Mouse (Mus musculus) heart, embryonic 15.5 days (tissue): Measurements from ENCODE around the gene Tbxas1. TPM values are rescaled to one million over a fixed set of nuclear protein-coding genes. Genes with fewer than 3 reads are reported as not detected.
A peak's percentile ranks its signal among the peaks of the same experiment; 100 is the strongest.

Experiments used
- ATAC-seq: fragments of 200-750 bp; cut with Nextera tagmentation; replicated peaks from 2 replicates; pipeline ENCODE4 v1.8.0; 2017; ENCODE audit warnings: low read depth, moderate TSS enrichment; ENCODE audit not compliant: insufficient number of reproducible peaks, insufficient read depth, low FRiP score
- H3K27ac ChIP-seq: fragments of 300-500 bp; sonication (generic); 2 replicates; pipeline ENCODE4 v1.5.1; 2015; ENCODE audit warnings: mild to moderate bottlenecking, inconsistent platforms
- H3K27me3 ChIP-seq: fragments of 300-500 bp; sonication (generic); 2 replicates; pipeline ENCODE4 v1.6.1; 2015; ENCODE audit warnings: inconsistent platforms
- H3K36me3 ChIP-seq: fragments of 300-500 bp; sonication (generic); 2 replicates; pipeline ENCODE4 v1.6.1; 2015; ENCODE audit warnings: mild to moderate bottlenecking, inconsistent platforms
- H3K4me1 ChIP-seq: fragments of 300-500 bp; sonication (generic); replicated peaks from 2 replicates; pipeline ENCODE4 v1.6.1; 2015; ENCODE audit warnings: inconsistent platforms
- H3K4me2 ChIP-seq: fragments of 300-500 bp; sonication (generic); 2 replicates; pipeline ENCODE4 v1.6.1; 2015; ENCODE audit warnings: inconsistent platforms, mild to moderate bottlenecking, moderate library complexity
- H3K4me3 ChIP-seq: fragments of 300-500 bp; sonication (generic); 2 replicates; pipeline ENCODE4 v1.5.1; 2015; ENCODE audit warnings: mild to moderate bottlenecking, inconsistent platforms
- H3K9ac ChIP-seq: fragments of 300-500 bp; sonication (generic); 2 replicates; pipeline ENCODE4 v1.6.1; 2015; ENCODE audit warnings: mild to moderate bottlenecking, inconsistent platforms
- H3K9me3 ChIP-seq: fragments of 300-500 bp; sonication (generic); replicated peaks from 2 replicates; pipeline ENCODE4 v1.6.1; 2016; ENCODE audit warnings: inconsistent platforms
- WGBS: fragments of 180-500 bp; shearing (Covaris S2); methylation state at CpG from one replicate; pipeline ENCODE4 v1.1.7; 2015; ENCODE audit warnings: mixed read lengths; 5-methylcytosine and 5-hydroxymethylcytosine counted together
- polyA plus RNA-seq: library from polyadenylated mRNA; unstranded; fragments of >200 nt; fragmentation: Nextera tagmentation; extraction: Ambion mirVana; gene quantifications from 2 replicates; pipeline ENCODE4 v1.2.1, GENCODE M21; 2015

The Tbxas1 gene
- polyA plus RNA-seq, 1 experiment from 2014 or later, result 1.5 TPM

GRCm38 (mm10) chr6:38840780-38841179 lies 34.4 kb upstream of the Tbxas1 start:
- Histone ChIP-seq H3K27me3 (no peaks in the 10 kb centered on the region), H3K9me3 (no peaks in the 10 kb centered on the region), H3K4me2 (no peak overlapping the region), H3K36me3 (no peaks in the 10 kb centered on the region), H3K4me3 (no peak overlapping the region), H3K4me1 (peaks cover 42% of the 10 kb centered on the region), H3K9ac (no peak overlapping the region), H3K27ac (no peak overlapping the region)
- WGBS, result 65% methylated on average over 1 of the region's 1 CpGs
- ATAC-seq, result no peak

- H3K27me3 ChIP-seq, result no peaks in the 10 kb centered on the region
- peak overlapping the region; percentile 33; the same call in 1 of the 2 replicates for H3K27ac ChIP-seq
- H3K36me3 ChIP-seq, result no peaks in the 10 kb centered on the region
- H3K9ac ChIP-seq, result no peak overlapping the region
- WGBS, result 71% methylated on average over 3 of the region's 3 CpGs
- H3K9me3 ChIP-seq, result no peaks in the 10 kb centered on the region
- no peak overlapping the region for H3K4me2 ChIP-seq
- H3K4me1 ChIP-seq, result peaks cover 48% of the 10 kb centered on the region
- no peak overlapping the region for H3K4me3 ChIP-seq
- ATAC-seq, result no peak
Observed at GRCm38 (mm10) chr6:38841551-38841950, 33.7 kb upstream of the Tbxas1 start.

GRCm38 (mm10) chr6:38845117-38845516 lies 30.1 kb upstream of the Tbxas1 start:
- Histone ChIP-seq H3K9ac (no peak overlapping the region), H3K4me3 (no peak overlapping the region), H3K4me2 (no peak overlapping the region), H3K9me3 (no peaks in the 10 kb centered on the region), H3K36me3 (no peaks in the 10 kb centered on the region), H3K4me1 (peaks cover 68% of the 10 kb centered on the region), H3K27me3 (no peaks in the 10 kb centered on the region), H3K27ac (no peak overlapping the region)
- 39% methylated on average over 1 of the region's 1 CpGs for WGBS
- ATAC-seq, result no peak

GRCm38 (mm10) chr6:38845876-38846275 lies 29.3 kb upstream of the Tbxas1 start:
- no peak overlapping the region for H3K9ac ChIP-seq
- no peaks in the 10 kb centered on the region for H3K36me3 ChIP-seq
- H3K4me1 ChIP-seq, result peaks cover 62% of the 10 kb centered on the region
- H3K9me3 ChIP-seq, result no peaks in the 10 kb centered on the region
- no peak for ATAC-seq
- no peak overlapping the region for H3K4me2 ChIP-seq
- H3K27me3 ChIP-seq, result no peaks in the 10 kb centered on the region
- WGBS, result 62% methylated on average over 5 of the region's 5 CpGs
- no peak overlapping the region for H3K27ac ChIP-seq
- no peak overlapping the region for H3K4me3 ChIP-seq

- H3K4me1 ChIP-seq, result peaks cover 61% of the 10 kb centered on the region
- no peak overlapping the region for H3K4me3 ChIP-seq
- no peak for ATAC-seq
- H3K27me3 ChIP-seq, result no peaks in the 10 kb centered on the region
- H3K4me2 ChIP-seq, result no peak overlapping the region
- no peaks in the 10 kb centered on the region for H3K9me3 ChIP-seq
- no peaks in the 10 kb centered on the region for H3K36me3 ChIP-seq
- H3K9ac ChIP-seq, result no peak overlapping the region
- peak overlapping the region; percentile 54 for H3K27ac ChIP-seq
- WGBS, result 44% methylated on average over 6 of the region's 6 CpGs
Observed at GRCm38 (mm10) chr6:38846330-38847195, 28.6 kb upstream of the Tbxas1 start.

- no peaks in the 10 kb centered on the region for H3K27me3 ChIP-seq
- 35% methylated on average over 1 of the region's 1 CpGs for WGBS
- H3K4me2 ChIP-seq, result no peak overlapping the region
- no peak overlapping the region for H3K9ac ChIP-seq
- ATAC-seq, result no peak
- peak overlapping the region; percentile 27 for H3K27ac ChIP-seq
- H3K36me3 ChIP-seq, result no peaks in the 10 kb centered on the region
- no peak overlapping the region for H3K4me3 ChIP-seq
- no peaks in the 10 kb centered on the region for H3K9me3 ChIP-seq
- H3K4me1 ChIP-seq, result peaks cover 66% of the 10 kb centered on the region
Observed at GRCm38 (mm10) chr6:38847447-38847846, 27.8 kb upstream of the Tbxas1 start.

- H3K4me1 ChIP-seq, result peaks cover 68% of the 10 kb centered on the region
Observed at GRCm38 (mm10) chr6:38847958-38848910, 27.0 kb upstream of the Tbxas1 start.

GRCm38 (mm10) chr6:38850715-38851259 lies 24.4 kb upstream of the Tbxas1 start:
- 86% methylated on average over 6 of the region's 6 CpGs for WGBS
- ATAC-seq, result no peak
- H3K9me3 ChIP-seq, result no peaks in the 10 kb centered on the region
- no peak overlapping the region for H3K27ac ChIP-seq
- H3K9ac ChIP-seq, result no peak overlapping the region
- no peaks in the 10 kb centered on the region for H3K36me3 ChIP-seq
- H3K27me3 ChIP-seq, result no peaks in the 10 kb centered on the region
- no peak overlapping the region for H3K4me2 ChIP-seq
- peaks cover 66% of the 10 kb centered on the region for H3K4me1 ChIP-seq
- H3K4me3 ChIP-seq, result no peak overlapping the region

More at GRCm38 (mm10) chr6:38847958-38848910, 27.0 kb upstream of the Tbxas1 start:
- no peak for ATAC-seq
- Histone ChIP-seq H3K27me3 (no peaks in the 10 kb centered on the region), H3K27ac (no peak overlapping the region), H3K9ac (no peak overlapping the region), H3K36me3 (no peaks in the 10 kb centered on the region), H3K9me3 (no peaks in the 10 kb centered on the region), H3K4me2 (no peak overlapping the region), H3K4me3 (no peak overlapping the region)
- 77% methylated on average over 3 of the region's 3 CpGs for WGBS

GRCm38 (mm10) chr6:38851740-38852139 lies 23.5 kb upstream of the Tbxas1 start:
- Histone ChIP-seq H3K9ac (no peak overlapping the region), H3K36me3 (no peaks in the 10 kb centered on the region), H3K27me3 (no peaks in the 10 kb centered on the region), H3K4me2 (no peak overlapping the region), H3K4me3 (no peak overlapping the region), H3K27ac (no peak overlapping the region), H3K4me1 (peaks cover 57% of the 10 kb centered on the region), H3K9me3 (no peaks in the 10 kb centered on the region)
- ATAC-seq, result no peak
- WGBS, result 67% methylated on average over 2 of the region's 2 CpGs

GRCm38 (mm10) chr6:38853561-38853992 lies 21.6 kb upstream of the Tbxas1 start:
- no peaks in the 10 kb centered on the region for H3K27me3 ChIP-seq
- no peak overlapping the region for H3K4me2 ChIP-seq
- no peaks in the 10 kb centered on the region for H3K36me3 ChIP-seq
- no peak for ATAC-seq
- H3K4me3 ChIP-seq, result no peak overlapping the region
- no peak overlapping the region for H3K9ac ChIP-seq
- peaks cover 39% of the 10 kb centered on the region for H3K4me1 ChIP-seq
- no peaks in the 10 kb centered on the region for H3K9me3 ChIP-seq
- H3K27ac ChIP-seq, result no peak overlapping the region; the same call in 1 of the 2 replicates
- 62% methylated on average over 5 of the region's 5 CpGs for WGBS

- Histone ChIP-seq H3K36me3 (no peaks in the 10 kb centered on the region), H3K4me1 (peaks cover 13% of the 10 kb centered on the region), H3K9me3 (no peaks in the 10 kb centered on the region), H3K4me3 (no peak overlapping the region), H3K27me3 (no peaks in the 10 kb centered on the region), H3K27ac (no peak overlapping the region), H3K4me2 (no peak overlapping the region), H3K9ac (no peak overlapping the region)
- WGBS, result 92% methylated on average over 1 of the region's 1 CpGs
- no peak for ATAC-seq
Observed at GRCm38 (mm10) chr6:38859819-38860218, 15.4 kb upstream of the Tbxas1 start.
